Mouse (Mus musculus): Measurements from ENCODE around the gene Paf1. TPM values are rescaled to one million over a fixed set of nuclear protein-coding genes. Genes with fewer than 3 reads are reported as not detected.

Paf1 gene
- polyA plus RNA-seq, 1 experiment from 2014 or later = 80.5 TPM

GRCm38 (mm10) chr7:28372251-28373108, 20.3 kb upstream of the Paf1 start, which contains the start of gene Plekhg2:
Gene Plekhg2, minus strand, starts transcription at chr7:28372599.
- H3K9me3 ChIP-seq = no peaks in the 10 kb centered on the region
- H3K4me2 ChIP-seq = peak within 1 kb of the TSS; percentile 96
- H3K4me1 ChIP-seq = peaks cover 45% of the 10 kb centered on the region
- H3K4me3 ChIP-seq = peak within 1 kb of the TSS; percentile 78
- peak within 1 kb of the TSS; percentile 90 for H3K9ac ChIP-seq
- peak within 1 kb of the TSS; percentile 97 for H3K27ac ChIP-seq
- H3K36me3 ChIP-seq = peaks cover 34% of the 10 kb centered on the region
- WGBS = under 1% methylated on average over 64 of the region's 66 CpGs
- ATAC-seq (ENCODE audit: insufficient number of reproducible peaks, insufficient read depth, low FRiP score, low TSS enrichment, low read depth) = peak; percentile 88
- H3K27me3 ChIP-seq = no peaks in the 10 kb centered on the region

GRCm38 (mm10) chr7:28373131-28373581, 19.6 kb upstream of the Paf1 start:
- Histone ChIP-seq H3K4me3 (peak overlapping the region; percentile 78), H3K4me2 (peak overlapping the region; percentile 96), H3K4me1 (peaks cover 52% of the 10 kb centered on the region), H3K9ac (peak overlapping the region; percentile 68), H3K27ac (peak overlapping the region; percentile 97), H3K36me3 (peaks cover 34% of the 10 kb centered on the region), H3K9me3 (no peaks in the 10 kb centered on the region), H3K27me3 (no peaks in the 10 kb centered on the region)
- WGBS = under 1% methylated on average over 9 of the region's 9 CpGs
- no peak for ATAC-seq (ENCODE audit: insufficient number of reproducible peaks, insufficient read depth, low FRiP score, low TSS enrichment, low read depth)

- H3K4me2 ChIP-seq = 0 out of 2 replicates have a peak overlapping the region, but pooled peaks have one; percentile 9
These were observed 18.8 kb upstream of the Paf1 start for GRCm38 (mm10) chr7:28373891-28374495.

GRCm38 (mm10) chr7:28374647-28375046, 18.1 kb upstream of the Paf1 start:
- Histone ChIP-seq H3K9ac (peak overlapping the region; percentile 80; the same call in 1 of the 2 replicates), H3K27ac (peak overlapping the region; percentile 98), H3K4me1 (peaks cover 57% of the 10 kb centered on the region), H3K4me3 (no peak overlapping the region), H3K4me2 (peak overlapping the region; percentile 95), H3K36me3 (peaks cover 20% of the 10 kb centered on the region), H3K27me3 (no peaks in the 10 kb centered on the region), H3K9me3 (no peaks in the 10 kb centered on the region)
- 83% methylated on average over 10 of the region's 10 CpGs for WGBS
- ATAC-seq (ENCODE audit: insufficient number of reproducible peaks, insufficient read depth, low FRiP score, low TSS enrichment, low read depth) = no peak

More at GRCm38 (mm10) chr7:28373891-28374495, 18.8 kb upstream of the Paf1 start:
- Histone ChIP-seq H3K9ac (peak overlapping the region; percentile 54), H3K9me3 (no peaks in the 10 kb centered on the region), H3K27ac (peak overlapping the region; percentile 97), H3K27me3 (no peaks in the 10 kb centered on the region), H3K4me3 (no peak overlapping the region), H3K36me3 (peaks cover 26% of the 10 kb centered on the region), H3K4me1 (peaks cover 59% of the 10 kb centered on the region)
- 74% methylated on average over 7 of the region's 7 CpGs for WGBS
- no peak for ATAC-seq (ENCODE audit: insufficient number of reproducible peaks, insufficient read depth, low FRiP score, low TSS enrichment, low read depth)

- H3K36me3 ChIP-seq = peaks cover 13% of the 10 kb centered on the region
- H3K4me1 ChIP-seq = peaks cover 53% of the 10 kb centered on the region
- peak overlapping the region; percentile 45 for H3K4me3 ChIP-seq
- peak overlapping the region; percentile 98 for H3K27ac ChIP-seq
- H3K27me3 ChIP-seq = no peaks in the 10 kb centered on the region
- WGBS = under 1% methylated on average over 36 of the region's 36 CpGs
- H3K4me2 ChIP-seq = peak overlapping the region; percentile 95
- peak; percentile 39 for ATAC-seq (ENCODE audit: insufficient number of reproducible peaks, insufficient read depth, low FRiP score, low TSS enrichment, low read depth)
- H3K9ac ChIP-seq = peak overlapping the region; percentile 80
- H3K9me3 ChIP-seq = no peaks in the 10 kb centered on the region
These were observed 17.4 kb upstream of the Paf1 start for GRCm38 (mm10) chr7:28375176-28375921.

- ATAC-seq (ENCODE audit: insufficient number of reproducible peaks, insufficient read depth, low FRiP score, low TSS enrichment, low read depth) = no peak
- H3K9me3 ChIP-seq = no peaks in the 10 kb centered on the region
- 3% methylated on average over 30 of the region's 30 CpGs for WGBS
- peaks cover 55% of the 10 kb centered on the region for H3K4me1 ChIP-seq
- H3K27me3 ChIP-seq = no peaks in the 10 kb centered on the region
- H3K27ac ChIP-seq = peak overlapping the region; percentile 98
- peaks cover 12% of the 10 kb centered on the region for H3K36me3 ChIP-seq
- peak overlapping the region; percentile 45 for H3K4me3 ChIP-seq
- peak overlapping the region; percentile 95 for H3K4me2 ChIP-seq
- H3K9ac ChIP-seq = peak overlapping the region; percentile 80
These were observed 16.6 kb upstream of the Paf1 start for GRCm38 (mm10) chr7:28376011-28376771.

- H3K36me3 ChIP-seq = peaks cover 12% of the 10 kb centered on the region
- ATAC-seq (ENCODE audit: insufficient number of reproducible peaks, insufficient read depth, low FRiP score, low TSS enrichment, low read depth) = no peak
- no peaks in the 10 kb centered on the region for H3K9me3 ChIP-seq
- no peaks in the 10 kb centered on the region for H3K27me3 ChIP-seq
- WGBS = 70% methylated on average over 18 of the region's 18 CpGs
- H3K4me3 ChIP-seq = peak overlapping the region; percentile 63
- H3K27ac ChIP-seq = peak overlapping the region; percentile 98
- peaks cover 66% of the 10 kb centered on the region for H3K4me1 ChIP-seq
- peak overlapping the region; percentile 87 for H3K9ac ChIP-seq
- peak overlapping the region; percentile 95 for H3K4me2 ChIP-seq
These were observed 15.3 kb upstream of the Paf1 start for GRCm38 (mm10) chr7:28377190-28378065.

GRCm38 (mm10) chr7:28378066-28378690, 14.6 kb upstream of the Paf1 start:
- 41% methylated on average over 32 of the region's 32 CpGs for WGBS
- peak overlapping the region; percentile 98 for H3K27ac ChIP-seq
- H3K9ac ChIP-seq = peak overlapping the region; percentile 87
- no peaks in the 10 kb centered on the region for H3K9me3 ChIP-seq
- H3K4me3 ChIP-seq = peak overlapping the region; percentile 63
- no peaks in the 10 kb centered on the region for H3K27me3 ChIP-seq
- peaks cover 12% of the 10 kb centered on the region for H3K36me3 ChIP-seq
- peaks cover 73% of the 10 kb centered on the region for H3K4me1 ChIP-seq
- ATAC-seq (ENCODE audit: insufficient number of reproducible peaks, insufficient read depth, low FRiP score, low TSS enrichment, low read depth) = no peak
- H3K4me2 ChIP-seq = peak overlapping the region; percentile 95

- ATAC-seq (ENCODE audit: insufficient number of reproducible peaks, insufficient read depth, low FRiP score, low TSS enrichment, low read depth) = peak; percentile 39; the same call in 1 of the 2 replicates
- no peaks in the 10 kb centered on the region for H3K27me3 ChIP-seq
- H3K9ac ChIP-seq = peak overlapping the region; percentile 87
- no peaks in the 10 kb centered on the region for H3K9me3 ChIP-seq
- H3K27ac ChIP-seq = peak overlapping the region; percentile 98
- H3K36me3 ChIP-seq = peaks cover 12% of the 10 kb centered on the region
- peak overlapping the region; percentile 95 for H3K4me2 ChIP-seq
- H3K4me3 ChIP-seq = peak overlapping the region; percentile 63
- peaks cover 71% of the 10 kb centered on the region for H3K4me1 ChIP-seq
- WGBS = 1% methylated on average over 53 of the region's 53 CpGs
These were observed 13.7 kb upstream of the Paf1 start for GRCm38 (mm10) chr7:28378769-28379651.
